Mouse (Mus musculus) Muller cell, postnatal 12 days (primary cell): Measurements from ENCODE around the gene Nip7.
"Not testable (repeated sequence)": the region's sequence is repeated elsewhere in the genome, so short reads cannot be mapped to it uniquely, and the experiment has no call there.

Source experiments
- DNase-seq: peaks from one replicate; pipeline ENCODE4 v3.0.0-alpha.2; 2015; ENCODE audit errors: inconsistent ontology term

The Nip7 gene

GRCm38 (mm10) chr8:107065511-107066496, 9.1 kb downstream of the Nip7 start, which contains the start of gene Tmed6:
Gene Tmed6, minus strand, starts transcription at chr8:107065644.
- DNase-seq, result no peak

GRCm38 (mm10) chr8:107073706-107074105, 17.0 kb downstream of the Nip7 start:
- DNase-seq, result no peak

- no peak for DNase-seq
Observed at GRCm38 (mm10) chr8:107074128-107074527, 17.5 kb downstream of the Nip7 start.

- DNase-seq, result no peak
Observed at GRCm38 (mm10) chr8:107076239-107076888, 19.7 kb downstream of the Nip7 start.

- no peak for DNase-seq
Observed at GRCm38 (mm10) chr8:107085358-107085757, 28.7 kb downstream of the Nip7 start.

GRCm38 (mm10) chr8:107086018-107086417, 29.3 kb downstream of the Nip7 start:
- no peak for DNase-seq

GRCm38 (mm10) chr8:107088526-107089063, 31.9 kb downstream of the Nip7 start:
- DNase-seq, result no peak

- no peak for DNase-seq
Observed at GRCm38 (mm10) chr8:107090531-107090930, 33.9 kb downstream of the Nip7 start.

- no peak for DNase-seq
Observed at GRCm38 (mm10) chr8:107095717-107096365, 39.2 kb downstream of the Nip7 start.

- DNase-seq, result peak; percentile 99
Observed at GRCm38 (mm10) chr8:107096366-107097036, 39.8 kb downstream of the Nip7 start, which contains the start of gene Terf2. Gene Terf2, minus strand, starts transcription at chr8:107096547.

GRCm38 (mm10) chr8:107100635-107101034, 44.0 kb downstream of the Nip7 start:
- no peak for DNase-seq

- peak; percentile 51 for DNase-seq
Observed at GRCm38 (mm10) chr8:107104547-107104946, 47.9 kb downstream of the Nip7 start.

GRCm38 (mm10) chr8:107108089-107108488, 51.4 kb downstream of the Nip7 start:
- DNase-seq, result not testable (repeated sequence)

- no peak for DNase-seq
Observed at GRCm38 (mm10) chr8:107108978-107109720, 52.5 kb downstream of the Nip7 start.

- no peak for DNase-seq
Observed at GRCm38 (mm10) chr8:107109816-107110435, 53.2 kb downstream of the Nip7 start.
